Mouse (Mus musculus) lung, adult 2 months (tissue): ENCODE measurements around the gene Foxp1. TPM values are rescaled to one million over a fixed set of nuclear protein-coding genes. Genes with fewer than 3 reads are reported as not detected.

Experiments used
- DNase-seq: peaks from one replicate; pipeline ENCODE4 v3.0.0; 2022
- H3K4me1 ChIP-seq: fragments of 200-500 bp; 2 replicates; pipeline ENCODE4 v1.6.1; 2011; ENCODE audit warnings: low read length; ENCODE audit not compliant: control insufficient read depth, insufficient read depth
- H3K4me3 ChIP-seq: fragments of 200-500 bp; replicated peaks from 2 replicates; pipeline ENCODE3; 2011; ENCODE audit warnings: low read depth, mild to moderate bottlenecking, control low read depth, low read length; ENCODE audit errors: extremely low read depth
- CTCF ChIP-seq: fragments of 200-500 bp; IDR thresholded peaks from 2 replicates; pipeline ENCODE4 v1.5.1; 2011; ENCODE audit warnings: mild to moderate bottlenecking, low read length, control low read depth; ENCODE audit not compliant: insufficient read depth
- POLR2A ChIP-seq: fragments of 200-500 bp; IDR thresholded peaks from 2 replicates; pipeline ENCODE4 v1.6.1; 2011; ENCODE audit warnings: low read depth, mild to moderate bottlenecking, control low read depth, low read length, borderline replicate concordance; ENCODE audit errors: extremely low read depth
- WGBS: fragments of 180-500 bp; shearing (Covaris S2); methylation state at CpG from one replicate; pipeline ENCODE4 v1.1.7; 2018; 5-methylcytosine and 5-hydroxymethylcytosine counted together
- polyA plus RNA-seq: library from polyadenylated mRNA; depleted of rRNA; stranded (reverse); fragments of >200 nt; gene quantifications from 2 replicates; pipeline ENCODE4 v1.2.3, GENCODE M21; 2012

Foxp1 gene
- polyA plus RNA-seq, 1 experiment, result 135 TPM

GRCm38 (mm10) chr6:99402370-99402769 lies 120.2 kb downstream of the Foxp1 start:
- H3K4me3 ChIP-seq, result no peak overlapping the region
- no peak for DNase-seq
- peaks cover 16% of the 10 kb centered on the region for H3K4me1 ChIP-seq
- 73% methylated on average over 3 of the region's 3 CpGs for WGBS
- no peak for TF ChIP-seq POLR2A
- TF ChIP-seq CTCF, result no peak

GRCm38 (mm10) chr6:99401801-99402200 lies 120.7 kb downstream of the Foxp1 start:
- H3K4me3 ChIP-seq, result no peak overlapping the region
- WGBS, result 38% methylated on average over 6 of the region's 6 CpGs
- no peak for TF ChIP-seq POLR2A
- no peak for TF ChIP-seq CTCF
- DNase-seq, result no peak
- peaks cover 16% of the 10 kb centered on the region for H3K4me1 ChIP-seq

GRCm38 (mm10) chr6:99401211-99401610 lies 121.3 kb downstream of the Foxp1 start:
- Histone ChIP-seq H3K4me3 (no peak overlapping the region), H3K4me1 (peaks cover 16% of the 10 kb centered on the region)
- TF ChIP-seq POLR2A, result no peak
- TF ChIP-seq CTCF, result no peak
- no peak for DNase-seq
- 39% methylated on average over 2 of the region's 2 CpGs for WGBS

- WGBS, result 86% methylated on average over 12 of the region's 12 CpGs
Measured at GRCm38 (mm10) chr6:99395745-99396144, 126.8 kb downstream of the Foxp1 start.

GRCm38 (mm10) chr6:99394801-99395200 lies 127.7 kb downstream of the Foxp1 start:
- no peak overlapping the region for H3K4me3 ChIP-seq
- TF ChIP-seq POLR2A (no peak), CTCF (no peak)
- H3K4me1 ChIP-seq, result 0 out of 2 replicates have a peak, but pooled peaks cover under 1% of the 10 kb centered on the region
- 50% methylated on average over 5 of the region's 5 CpGs for WGBS
- DNase-seq, result no peak

More at GRCm38 (mm10) chr6:99395745-99396144, 126.8 kb downstream of the Foxp1 start:
- Histone ChIP-seq H3K4me3 (no peak overlapping the region), H3K4me1 (no peaks in the 10 kb centered on the region)
- no peak for DNase-seq
- TF ChIP-seq POLR2A, result no peak
- no peak for TF ChIP-seq CTCF

- peaks cover 12% of the 10 kb centered on the region for H3K4me1 ChIP-seq
- H3K4me3 ChIP-seq, result no peak overlapping the region
- DNase-seq, result no peak
- no peak for TF ChIP-seq POLR2A
- TF ChIP-seq CTCF, result no peak
- WGBS, result 91% methylated on average over 6 of the region's 6 CpGs
Measured at GRCm38 (mm10) chr6:99392484-99392883, 130.0 kb downstream of the Foxp1 start.

- DNase-seq, result peak; percentile 46
- 34% methylated on average over 19 of the region's 19 CpGs for WGBS
- no peak for TF ChIP-seq POLR2A
- no peak for TF ChIP-seq CTCF
- H3K4me1 ChIP-seq, result peaks cover 12% of the 10 kb centered on the region
- H3K4me3 ChIP-seq, result no peak overlapping the region
Measured at GRCm38 (mm10) chr6:99388741-99389675, 133.5 kb downstream of the Foxp1 start.

GRCm38 (mm10) chr6:99388023-99388422 lies 134.5 kb downstream of the Foxp1 start:
- WGBS, result 55% methylated on average over 5 of the region's 5 CpGs
- no peak for TF ChIP-seq POLR2A
- Histone ChIP-seq H3K4me1 (peaks cover 12% of the 10 kb centered on the region), H3K4me3 (no peak overlapping the region)
- DNase-seq, result no peak

- DNase-seq, result no peak
- Histone ChIP-seq H3K4me3 (no peak overlapping the region), H3K4me1 (peaks cover 14% of the 10 kb centered on the region)
- WGBS, result 67% methylated on average over 2 of the region's 2 CpGs
- TF ChIP-seq CTCF (peak; percentile 65), POLR2A (no peak)
Measured at GRCm38 (mm10) chr6:99385059-99385604, 137.4 kb downstream of the Foxp1 start.
